Mouse (Mus musculus): ENCODE measurements around the gene Prss57.

GRCm38 (mm10) chr10:79783920-79784800, 6.6 kb downstream of the Prss57 start:
- TF ChIP-seq CTCF (IDR thresholded peaks at IDR 0.05; ENCODE audit: low read depth) (peak; percentile 67), EP300 (IDR thresholded peaks at IDR 0.05; ENCODE audit: low read depth) (no peak)

All from liver, postnatal 0 days (tissue).